Mouse (Mus musculus): Measurements from ENCODE around the gene Slc16a3.
A peak's percentile ranks its signal among the peaks of the same experiment; 100 is the strongest.

Gene Slc16a3

DNA sequence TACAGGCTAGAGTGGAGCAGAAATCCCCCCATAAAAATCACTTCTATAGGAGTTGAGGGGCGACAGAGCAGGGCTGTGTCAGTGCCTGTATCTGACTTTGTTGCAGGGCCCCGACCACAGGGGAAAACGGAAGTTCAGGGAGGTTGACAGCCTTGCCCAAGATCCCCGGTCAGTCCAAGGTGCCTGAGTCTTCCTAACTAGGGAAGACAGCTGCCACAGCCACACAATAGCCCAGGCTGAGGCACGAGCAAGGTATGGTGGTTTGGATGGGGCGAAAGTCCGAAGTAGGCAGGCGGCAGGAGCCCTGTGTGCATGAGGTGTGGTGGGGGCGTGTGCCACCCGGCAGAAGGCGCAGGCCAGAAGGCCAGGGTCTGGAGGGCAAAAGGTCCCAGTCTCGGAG lies at the start of gene Slc16a3:
Gene Slc16a3, plus strand, starts transcription at position 153 of the 400 bp plus-strand sequence.
- DNase-seq = peak; percentile 36

DNA sequence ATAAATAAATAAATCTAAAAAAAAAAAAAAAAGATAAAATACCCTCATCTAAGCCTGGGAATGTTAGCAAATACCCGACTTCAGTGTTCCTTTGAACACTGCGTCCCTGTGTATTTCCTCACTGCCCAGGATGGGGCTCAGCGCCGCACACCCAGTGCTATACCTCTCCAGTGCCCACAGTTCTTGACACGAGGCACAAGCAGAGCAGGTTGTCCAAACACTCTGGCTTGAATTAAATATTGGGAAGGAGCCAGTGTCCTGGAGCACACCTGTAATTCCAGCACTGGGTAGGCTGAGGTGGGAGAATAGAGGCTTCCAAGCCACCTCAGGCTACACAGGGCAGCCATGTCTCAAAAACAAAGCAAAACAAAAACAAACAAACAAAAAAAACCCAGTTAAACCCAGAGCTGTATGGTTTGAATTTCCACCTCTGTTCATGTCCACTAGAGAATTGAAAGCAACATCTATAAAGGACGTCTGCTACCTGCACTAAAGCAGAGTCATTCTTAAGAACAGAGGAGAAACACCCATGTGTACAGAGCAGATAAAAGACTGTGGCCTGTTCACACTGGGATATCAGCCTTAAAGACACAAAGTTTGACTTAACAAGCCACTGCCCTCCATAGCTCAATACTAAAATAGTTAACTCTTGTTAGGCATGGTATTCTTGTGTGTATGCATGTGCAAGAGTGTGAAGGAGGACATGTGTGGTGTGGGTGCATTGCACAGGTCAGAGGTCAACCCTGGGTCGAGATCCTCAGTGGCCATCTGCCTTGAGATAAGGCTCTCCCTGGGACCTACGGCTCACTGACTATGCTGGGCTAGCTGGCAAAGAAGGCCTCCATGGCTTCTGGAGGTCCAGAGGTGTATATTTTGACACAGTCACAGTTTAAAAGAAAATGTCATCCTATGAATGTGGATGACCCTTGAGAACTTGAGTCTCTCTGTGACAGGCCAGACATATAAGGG lies 47.7 kb upstream of the Slc16a3 start:
- peak; percentile 67 for DNase-seq

DNA sequence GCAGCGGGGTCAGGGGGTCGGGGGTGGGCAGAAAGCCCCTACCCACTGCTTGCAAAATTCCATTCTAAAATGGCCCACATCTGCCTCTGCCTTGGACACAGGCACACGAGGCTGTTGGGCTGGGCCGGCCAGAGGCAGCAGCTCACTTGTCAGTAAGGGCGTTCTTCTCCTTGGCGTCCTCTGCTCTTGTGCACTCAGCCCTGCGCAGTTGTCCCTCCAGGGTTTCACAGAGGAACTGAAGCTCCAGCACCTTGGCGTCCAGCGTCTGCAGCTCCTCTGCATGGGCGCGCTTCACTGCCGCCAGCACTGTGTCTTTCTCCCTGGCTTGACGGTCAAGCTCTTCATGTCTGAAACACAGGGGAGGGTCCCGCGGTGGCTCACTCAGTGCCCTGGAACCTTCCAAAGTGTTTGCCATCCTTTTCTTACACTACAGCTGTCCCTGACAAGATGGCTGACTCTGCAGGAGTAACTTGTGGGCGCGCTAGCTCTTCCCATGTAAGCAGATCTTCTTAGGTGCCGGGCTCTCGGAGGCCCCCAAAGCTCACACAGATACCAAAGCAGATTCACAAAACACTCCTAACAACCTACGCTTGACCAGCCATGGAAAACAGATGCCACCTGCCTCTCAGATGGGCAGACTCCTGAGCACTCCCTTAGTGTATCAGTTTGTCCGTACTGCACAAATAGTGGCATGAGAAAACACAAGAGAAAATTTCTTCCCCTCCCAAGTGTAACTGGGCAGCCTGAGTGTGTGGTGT lies 46.4 kb upstream of the Slc16a3 start:
- no peak for DNase-seq

DNA sequence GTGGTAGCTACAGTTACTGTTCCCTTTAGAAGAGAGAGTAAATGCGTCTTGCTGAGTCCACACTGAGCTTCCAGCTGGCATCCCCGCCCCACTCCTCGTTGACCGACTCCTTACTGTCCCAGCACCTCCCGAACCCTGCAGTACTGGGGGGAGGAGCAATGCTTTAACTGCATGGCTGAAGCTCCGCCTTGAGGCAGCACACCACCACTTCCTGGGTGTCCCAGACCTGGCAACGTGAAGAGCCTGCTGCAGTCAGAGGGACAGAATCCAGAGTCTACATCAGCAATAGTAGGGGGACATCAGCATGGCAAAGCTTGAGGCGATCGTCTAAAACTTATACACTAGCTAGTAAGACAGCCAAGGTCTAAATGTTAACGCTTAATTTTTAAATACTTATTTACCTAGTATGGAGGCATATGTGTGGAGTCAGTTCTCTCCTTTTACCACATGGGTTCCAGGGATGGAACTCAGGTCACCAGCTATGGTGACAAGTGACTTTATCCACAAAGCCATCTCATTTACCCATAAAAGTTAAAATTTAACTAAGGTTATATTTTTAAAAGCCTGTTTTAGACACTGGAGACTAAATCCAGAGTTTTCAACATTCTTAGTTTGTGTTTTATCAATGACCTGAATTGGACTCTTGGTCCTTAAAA lies 45.7 kb upstream of the Slc16a3 start:
- DNase-seq = peak; percentile 66

DNA sequence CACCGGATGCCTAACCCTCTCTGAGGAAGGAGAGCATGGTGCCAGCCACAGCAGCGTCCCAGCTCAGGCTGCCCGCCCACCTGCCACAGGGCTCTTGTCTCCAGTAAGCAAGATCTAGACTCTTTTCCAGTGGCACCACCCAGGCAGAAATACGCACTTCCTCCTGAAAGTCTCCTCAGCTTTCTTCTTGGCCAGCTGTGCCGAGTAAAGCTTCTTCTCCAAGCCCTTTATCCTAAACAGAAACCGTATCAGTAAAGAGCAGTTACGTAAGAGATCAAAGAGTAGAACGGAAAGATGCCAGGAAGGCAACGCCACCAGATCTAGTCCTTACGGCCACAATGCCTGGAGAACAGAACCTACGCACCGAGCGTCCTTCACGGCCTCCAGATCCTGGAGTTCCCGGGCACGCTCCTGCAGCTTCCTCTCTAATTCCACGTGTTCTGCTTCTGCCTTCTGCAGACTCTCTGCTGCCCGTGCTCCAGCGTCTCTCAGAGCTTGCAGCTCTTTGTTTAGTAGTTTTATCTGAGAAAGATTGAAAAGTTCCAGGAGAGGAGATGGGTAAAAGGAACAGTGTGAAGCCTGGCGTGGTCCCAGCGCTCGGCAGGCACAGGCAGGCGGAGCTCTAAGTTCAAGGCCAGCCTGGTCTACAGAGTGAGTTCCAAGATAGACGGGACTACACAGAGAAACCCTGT lies 45.0 kb upstream of the Slc16a3 start:
- DNase-seq = peak; percentile 47

DNA sequence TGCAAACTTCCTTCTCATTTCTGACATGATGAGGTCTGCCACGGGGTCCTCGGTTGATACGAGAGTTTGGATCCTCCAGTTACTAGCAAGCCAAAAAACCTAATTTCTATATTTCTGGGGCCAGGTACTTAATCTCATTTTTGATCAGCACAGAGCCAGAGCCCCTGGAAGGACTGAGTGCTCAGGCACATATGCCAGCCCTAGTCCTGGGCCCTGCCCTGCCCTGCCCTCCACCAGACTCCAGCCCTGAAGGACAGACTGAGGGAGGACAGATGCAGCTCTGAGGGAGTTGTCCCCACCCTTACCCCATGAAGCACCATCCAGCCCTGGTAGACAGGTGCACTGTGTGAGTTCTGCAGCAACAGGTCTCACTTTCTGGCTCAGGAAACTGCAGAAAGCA lies 43.7 kb upstream of the Slc16a3 start:
- no peak for DNase-seq

DNA sequence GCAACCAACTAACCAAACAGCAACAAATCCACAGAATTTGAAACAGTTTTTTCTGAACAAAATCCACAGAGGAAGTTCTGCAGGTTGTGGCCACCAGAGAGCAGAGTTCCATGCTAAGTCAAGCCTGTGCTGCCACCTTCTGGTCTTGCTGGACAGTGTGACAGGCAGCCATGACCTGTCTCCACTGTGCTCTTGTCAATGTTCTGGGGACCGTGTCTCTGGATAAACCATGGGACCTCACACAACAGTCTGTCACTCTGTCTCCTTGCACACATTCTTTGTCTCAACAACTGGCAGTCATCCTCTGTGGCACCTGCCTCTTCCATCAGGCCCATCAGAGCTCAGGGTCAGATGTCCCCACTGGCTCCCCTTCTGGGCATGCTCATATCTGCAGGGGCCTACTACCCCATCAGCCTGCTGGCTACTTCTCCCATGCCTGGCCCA lies 42.8 kb upstream of the Slc16a3 start:
- peak; percentile 93 for DNase-seq

DNA sequence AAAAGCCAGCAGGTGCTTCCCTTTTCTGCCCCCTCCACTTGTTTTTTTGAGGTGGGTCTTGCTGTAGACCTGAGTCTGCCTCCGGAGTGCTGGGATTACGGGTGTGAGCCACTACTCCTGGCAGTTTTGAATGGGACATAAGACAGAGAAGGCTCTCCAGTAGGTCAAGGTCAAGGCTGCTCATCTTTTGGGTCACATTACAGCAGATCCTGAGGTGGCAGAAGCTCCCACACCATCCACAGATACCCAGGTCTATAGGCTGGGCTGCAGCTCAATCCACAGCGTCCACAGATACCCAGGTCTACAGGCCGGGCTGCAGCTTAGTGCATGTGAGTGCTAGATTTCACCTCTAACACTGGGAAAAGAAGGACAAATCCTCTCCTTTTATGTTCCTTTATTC lies 34.5 kb upstream of the Slc16a3 start:
- no peak for DNase-seq

DNA sequence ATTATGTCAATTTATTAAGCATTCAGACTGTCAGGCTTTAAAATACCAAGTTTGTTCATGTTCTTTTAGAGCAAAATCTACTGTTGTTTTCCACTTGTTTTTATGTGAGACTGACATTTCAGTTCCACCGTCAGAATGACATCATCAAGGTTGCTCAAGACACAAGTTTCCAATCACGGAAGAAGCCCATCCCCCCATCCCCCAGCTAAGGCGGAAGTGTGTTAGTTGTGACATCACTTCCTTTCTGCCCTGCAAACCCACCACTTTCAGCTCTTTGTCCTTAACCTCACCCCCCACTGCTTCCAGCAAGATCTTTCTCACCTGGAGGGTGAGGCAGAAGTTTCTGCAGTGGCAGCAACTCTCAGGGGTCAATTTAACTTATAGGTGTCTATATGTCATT lies 31.8 kb upstream of the Slc16a3 start:
- DNase-seq = peak; percentile 63

DNA sequence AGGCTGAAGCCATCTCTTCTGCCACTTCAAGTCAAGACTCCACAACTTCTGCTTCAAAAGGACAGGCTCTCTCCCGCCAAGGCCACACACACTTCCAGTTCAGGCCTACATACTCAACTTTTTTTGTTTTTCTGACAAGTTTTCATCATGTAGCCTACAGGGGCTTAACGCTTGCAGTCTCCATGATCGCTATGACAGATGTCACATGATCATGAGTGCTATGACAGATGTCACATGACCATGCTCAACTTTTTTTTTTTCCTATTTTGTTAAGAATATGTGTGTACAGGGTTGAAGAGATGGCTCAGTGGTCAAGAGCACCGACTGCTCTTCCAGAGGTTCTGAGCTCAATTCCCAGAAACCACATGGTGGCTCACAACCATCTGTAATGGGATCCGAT lies 30.5 kb upstream of the Slc16a3 start:
- no peak for DNase-seq

DNA sequence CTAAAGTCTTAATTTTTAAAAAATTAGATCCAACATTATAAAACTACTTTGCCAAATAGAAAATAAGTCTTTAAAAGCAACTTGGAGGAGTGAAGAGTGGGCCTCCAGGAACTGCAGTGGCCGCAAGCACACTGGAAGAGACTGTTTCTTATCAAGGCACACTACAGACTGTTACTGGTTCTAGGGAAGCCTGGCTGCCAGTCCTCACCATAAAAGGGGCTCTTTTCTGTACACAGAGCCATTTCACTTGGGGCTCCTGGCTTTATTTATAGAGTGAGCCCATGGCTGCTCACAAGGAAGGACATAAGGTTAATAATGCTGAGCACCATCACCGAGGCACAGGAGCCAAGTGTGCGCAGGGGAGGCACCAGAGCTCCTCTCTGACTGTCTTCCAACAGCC lies 25.8 kb upstream of the Slc16a3 start:
- no peak for DNase-seq

DNA sequence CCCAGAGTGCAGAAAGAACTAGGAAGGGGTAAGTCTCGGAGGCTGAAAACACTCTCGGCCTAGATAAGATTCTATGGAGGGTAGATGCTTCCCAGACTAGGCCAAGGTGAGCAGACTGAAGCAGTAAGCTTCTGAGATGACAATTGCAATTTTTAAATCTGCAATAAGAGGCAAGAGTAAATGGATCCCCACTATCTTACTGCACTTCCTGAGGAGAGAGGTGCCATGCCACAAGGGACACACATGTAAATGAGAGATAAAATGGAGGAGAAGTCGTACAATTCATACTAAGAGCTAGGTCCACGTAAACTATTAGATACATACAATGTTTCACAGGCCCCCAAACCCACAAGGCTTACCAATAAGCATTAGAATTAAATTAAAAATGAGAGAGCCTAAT lies 19.8 kb upstream of the Slc16a3 start:
- no peak for DNase-seq

DNA sequence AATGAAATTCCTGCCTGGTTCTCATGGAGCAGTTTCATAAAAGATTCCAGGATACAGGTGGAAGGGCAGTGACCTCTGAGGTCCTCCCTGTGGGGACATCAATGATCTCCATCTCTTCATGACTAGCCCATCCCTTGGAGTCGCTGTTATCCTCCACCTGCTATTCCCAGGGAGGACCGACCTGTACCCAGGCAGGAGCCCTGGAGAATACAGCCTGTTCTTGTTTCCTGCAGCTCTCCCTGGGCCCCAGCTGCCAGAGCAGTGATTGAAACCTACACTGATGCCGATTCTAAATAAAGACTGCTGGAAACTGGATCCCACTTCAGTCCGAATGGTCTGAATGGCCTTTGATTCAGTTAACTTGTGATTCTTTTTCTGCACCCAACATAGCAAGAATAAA lies 16.8 kb upstream of the Slc16a3 start:
- no peak for DNase-seq

DNA sequence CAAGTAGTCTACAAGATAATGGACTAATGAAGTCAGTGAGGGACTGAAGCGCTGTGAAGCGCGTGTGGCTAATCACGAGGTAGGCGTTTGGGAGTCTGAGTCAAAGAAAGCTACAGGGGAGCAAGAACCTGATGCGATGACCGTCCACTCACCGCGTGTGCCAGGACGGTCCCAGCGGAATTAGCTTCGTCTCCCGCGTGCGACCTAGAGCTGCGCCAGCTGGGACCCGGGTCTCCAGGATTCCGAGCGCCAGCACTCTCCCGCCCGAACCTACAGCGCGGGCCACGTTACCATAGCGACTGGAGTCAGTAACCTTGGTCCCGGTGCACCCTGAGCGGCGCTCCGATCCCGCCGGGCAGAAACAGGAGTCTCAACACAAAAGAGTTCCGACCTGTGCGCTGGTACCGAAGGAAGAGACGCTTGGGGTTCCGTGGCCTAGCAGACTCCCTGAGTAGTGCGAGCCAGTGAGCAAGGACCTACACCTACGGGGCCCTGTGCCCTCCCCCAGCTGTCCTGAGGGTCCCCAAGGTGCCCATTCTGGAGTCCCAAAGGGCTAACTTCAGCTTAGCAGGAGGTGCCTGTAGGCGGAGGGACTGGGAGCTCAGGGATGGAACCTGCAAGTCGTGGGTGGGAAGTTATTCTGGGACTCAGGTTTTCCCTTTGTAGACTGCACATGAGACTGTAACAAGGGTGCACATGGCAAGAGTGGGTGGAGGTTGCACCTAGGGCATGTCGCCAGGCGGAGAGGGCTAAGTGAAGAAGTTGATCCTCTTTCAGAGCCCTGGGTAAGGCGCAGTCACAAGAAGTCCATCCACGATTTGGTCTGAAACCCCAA lies 15.5 kb upstream of the Slc16a3 start, which contains the start of gene Ccdc57:
Gene Ccdc57, minus strand, starts transcription at position 309 of the 835 bp plus-strand sequence.
- DNase-seq = peak; percentile 91

DNA sequence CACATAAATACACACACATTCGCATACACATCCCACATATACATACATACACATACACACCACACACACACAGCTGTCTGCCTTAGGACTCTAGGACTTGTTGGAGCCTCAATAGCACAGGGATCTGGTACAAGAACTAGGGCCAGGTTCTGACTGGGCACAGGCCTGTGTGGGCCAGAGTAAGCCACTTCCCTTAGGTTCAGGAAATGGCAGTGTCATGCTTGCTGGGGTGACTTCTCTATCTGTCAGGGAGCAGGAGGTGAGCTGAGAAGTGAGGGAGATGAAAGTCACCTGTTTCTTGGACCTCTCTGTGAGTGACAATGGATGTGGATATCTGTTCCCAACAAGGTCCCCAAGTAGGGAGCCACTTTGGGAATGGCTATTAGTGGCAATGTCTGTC lies 10.3 kb upstream of the Slc16a3 start:
- no peak for DNase-seq

DNA sequence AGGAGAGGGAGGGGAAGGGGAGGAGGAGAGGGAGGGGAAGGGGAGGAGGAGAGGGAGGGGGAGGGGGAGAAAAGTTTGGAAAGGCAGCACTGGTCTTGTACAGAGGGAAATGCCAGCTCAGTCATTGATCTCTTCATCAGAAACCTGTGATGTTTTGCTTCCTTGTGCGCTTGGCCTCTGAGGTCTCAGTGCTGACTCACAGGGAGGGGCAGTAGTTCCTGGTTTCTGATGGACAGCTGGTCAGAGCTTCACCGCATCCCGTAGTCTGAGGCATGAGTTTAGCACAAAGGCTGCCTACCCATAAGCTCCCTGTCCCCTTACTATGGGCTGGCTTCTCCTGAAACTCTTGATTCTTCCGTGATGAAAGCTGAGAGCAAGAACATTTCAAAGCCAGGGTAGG lies 9.5 kb upstream of the Slc16a3 start:
- DNase-seq = peak; percentile 63

DNA sequence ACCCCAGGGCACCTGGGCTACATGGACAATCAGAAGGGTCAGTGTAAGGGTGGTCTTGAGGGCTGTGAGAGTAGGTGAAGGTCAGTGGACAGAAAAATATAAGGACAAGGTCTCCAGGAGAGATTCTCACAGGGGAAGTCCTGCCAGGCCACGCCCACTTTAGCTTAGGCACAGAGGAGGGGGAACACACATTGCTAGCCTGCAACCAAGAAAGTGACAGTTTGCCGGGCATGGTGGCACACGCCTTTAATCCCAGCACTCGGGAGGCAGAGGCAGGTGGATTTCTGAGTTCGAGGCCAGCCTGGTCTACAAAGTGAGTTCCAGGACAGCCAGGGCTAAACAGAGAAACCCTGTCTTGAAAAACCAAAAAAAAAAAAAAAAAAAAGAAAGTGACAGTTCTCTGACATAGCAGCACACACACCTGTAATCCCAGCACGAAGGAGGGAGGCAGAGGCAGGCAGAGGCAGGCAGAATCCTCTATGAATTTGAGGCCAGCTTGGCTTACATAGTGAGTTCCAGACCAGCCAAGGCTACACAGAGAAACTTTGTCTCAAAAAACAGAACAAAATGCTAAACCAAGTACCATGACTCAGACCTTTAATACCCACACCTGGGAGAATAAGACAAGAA lies 8.5 kb upstream of the Slc16a3 start:
- no peak for DNase-seq

DNA sequence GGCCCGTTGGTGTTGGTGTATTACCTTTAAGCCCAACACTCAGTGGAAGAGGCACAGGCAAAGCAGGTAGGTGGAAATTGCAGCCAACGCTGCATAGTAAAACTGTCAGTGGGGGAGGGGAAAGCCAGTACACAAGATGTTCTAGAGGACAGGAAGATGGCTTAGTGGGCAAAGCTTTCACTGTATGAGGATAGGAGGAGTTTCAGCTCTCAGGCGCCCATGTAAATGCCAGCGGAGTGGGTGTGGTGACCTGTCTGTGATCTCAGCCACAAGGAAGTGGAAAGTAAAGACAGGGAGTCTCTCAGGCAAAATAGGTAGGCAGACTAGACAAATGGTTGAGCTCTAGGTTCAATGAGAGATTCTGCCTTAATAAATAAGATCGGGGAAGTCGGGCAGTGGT lies 7.3 kb upstream of the Slc16a3 start:
- DNase-seq = no peak

DNA sequence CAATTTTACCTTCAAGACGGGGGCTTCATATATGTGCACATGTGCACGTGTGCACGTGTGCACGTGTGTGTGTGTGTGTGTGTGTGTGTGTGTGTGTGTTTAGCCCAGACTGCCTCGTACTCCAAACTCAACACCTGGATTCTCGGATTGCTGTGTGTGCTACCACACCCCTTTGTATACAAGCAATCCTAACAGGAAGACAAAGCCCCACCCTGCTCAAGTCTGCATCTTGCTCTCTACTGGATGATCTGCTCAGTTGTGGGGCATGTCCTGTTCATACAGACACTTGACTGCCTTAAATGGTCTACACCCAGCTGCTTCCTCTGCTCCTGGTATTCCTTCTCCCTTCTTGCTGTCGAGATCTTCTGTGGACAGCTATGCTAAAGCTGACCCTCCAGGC lies 3.0 kb upstream of the Slc16a3 start:
- DNase-seq = no peak

DNA sequence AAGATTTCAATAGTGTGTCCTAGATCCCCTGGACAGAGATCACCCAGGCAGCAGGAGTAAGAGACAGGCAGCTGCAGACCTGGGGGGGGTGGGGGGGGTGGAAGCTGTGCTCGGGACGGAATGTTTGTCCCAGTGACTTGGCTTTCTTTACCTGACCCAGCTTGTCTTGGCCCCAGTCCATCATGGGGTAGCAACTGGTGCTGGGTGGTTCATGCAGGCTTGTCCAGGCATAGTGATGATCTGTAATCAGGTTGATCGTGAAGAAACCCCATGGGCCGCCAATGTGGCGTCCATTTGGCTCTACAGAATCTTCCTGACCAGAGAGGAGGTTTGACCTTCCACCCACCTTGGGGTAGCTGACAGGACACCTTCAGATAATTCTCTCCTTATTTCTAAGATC lies 2.4 kb upstream of the Slc16a3 start:
- no peak for DNase-seq

Data from lung, postnatal 36 days (tissue).